Mouse (Mus musculus) brown adipose tissue, adult 24 weeks (tissue): ENCODE measurements at regions not wholly inside any gene's neighbourhood (a gene's known extent, or its start where the extent isn't known, plus 50 kb on each side); places are given as distances from the start of the nearest gene placed in this dataset.

ENCODE experiments used
- H3K27ac ChIP-seq: fragments of 200-500 bp; replicated peaks from 2 replicates; pipeline ENCODE4 v1.5.1; 2012; ENCODE audit warnings: low read depth, mild to moderate bottlenecking, low read length
- H3K4me1 ChIP-seq: fragments of 200-500 bp; 2 replicates; pipeline ENCODE4 v1.6.1; 2012; ENCODE audit warnings: low read length, mixed read lengths; ENCODE audit not compliant: control insufficient read depth, insufficient read depth, insufficient read length
- H3K4me3 ChIP-seq: fragments of 200-500 bp; 2 replicates; pipeline ENCODE4 v1.5.1; 2012; ENCODE audit warnings: low read depth, mild to moderate bottlenecking, low read length, moderate library complexity; ENCODE audit not compliant: insufficient read depth

DNA sequence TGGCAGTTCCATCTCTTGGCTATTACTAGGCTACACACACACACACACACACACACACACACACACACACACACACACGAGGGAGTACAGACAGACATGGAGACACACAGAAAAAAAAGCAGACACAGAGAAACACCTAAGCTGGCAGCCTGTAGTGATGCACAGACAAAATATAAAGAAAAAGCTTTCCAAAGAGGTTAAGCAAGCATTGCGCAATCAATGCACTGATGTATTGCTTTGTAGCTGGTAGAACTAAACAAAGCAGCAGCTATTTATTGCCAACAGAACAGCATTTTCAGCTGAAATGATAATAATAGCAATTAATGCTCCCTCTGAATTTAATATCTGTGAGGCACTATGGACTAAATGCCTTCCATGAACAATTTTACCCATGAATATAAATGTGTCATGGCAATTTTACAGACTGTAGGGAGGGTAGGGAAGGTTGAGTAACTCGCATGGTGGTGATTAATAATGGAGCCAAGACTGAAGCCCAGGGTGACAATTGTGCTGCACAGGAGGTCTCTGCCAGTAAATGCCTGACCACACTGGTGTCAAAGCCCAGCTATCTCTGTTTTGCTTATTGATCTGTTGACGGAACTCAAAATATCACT, 271.7 kb downstream of the Gm11361 start:
- Histone ChIP-seq H3K27ac (no peak overlapping the region), H3K4me3 (no peak overlapping the region), H3K4me1 (peaks cover 9% of the 10 kb centered on the region)

DNA sequence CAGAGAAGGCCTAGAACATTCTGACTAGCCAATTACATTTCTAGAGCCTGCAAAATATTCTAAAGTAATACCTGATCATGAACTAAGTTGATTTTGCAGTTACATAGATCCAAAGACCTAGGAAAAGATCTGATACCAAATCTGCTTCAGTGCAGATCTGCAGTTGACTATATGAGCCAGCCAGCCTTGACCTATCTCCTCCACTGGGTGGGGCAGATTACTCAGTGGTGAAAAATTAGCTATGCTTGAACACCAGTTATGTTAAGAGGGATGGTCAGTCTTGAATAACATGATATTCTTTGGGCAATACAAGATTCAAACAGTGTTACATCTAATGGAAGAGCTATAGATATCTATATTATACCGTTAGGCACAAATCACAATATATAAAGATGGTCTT, 269.0 kb downstream of the Gm11361 start:
- Histone ChIP-seq H3K4me1 (peaks cover under 1% of the 10 kb centered on the region; the same call in 1 of the 2 replicates), H3K4me3 (no peak overlapping the region), H3K27ac (no peak overlapping the region)

DNA sequence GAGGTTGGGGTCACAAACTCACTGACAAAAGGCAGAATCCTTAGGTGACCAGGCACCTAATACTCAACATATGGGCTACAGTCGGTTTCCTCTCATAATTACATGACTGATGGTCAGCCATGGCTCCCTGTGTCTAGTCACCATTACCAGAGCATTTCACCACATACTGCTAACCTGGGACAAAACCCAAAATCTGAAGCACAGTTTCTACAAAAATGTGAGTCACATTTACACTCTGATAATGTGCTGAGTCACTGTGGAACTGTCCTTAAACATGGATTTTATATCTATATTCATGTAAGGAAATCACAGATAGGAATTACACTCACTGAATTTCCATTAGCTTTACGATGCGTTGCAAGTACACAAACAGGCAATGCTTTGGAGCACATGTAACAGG, 267.1 kb downstream of the Gm11361 start:
- Histone ChIP-seq H3K4me3 (no peak overlapping the region), H3K4me1 (0 out of 2 replicates have a peak, but pooled peaks cover 7% of the 10 kb centered on the region), H3K27ac (no peak overlapping the region)

DNA sequence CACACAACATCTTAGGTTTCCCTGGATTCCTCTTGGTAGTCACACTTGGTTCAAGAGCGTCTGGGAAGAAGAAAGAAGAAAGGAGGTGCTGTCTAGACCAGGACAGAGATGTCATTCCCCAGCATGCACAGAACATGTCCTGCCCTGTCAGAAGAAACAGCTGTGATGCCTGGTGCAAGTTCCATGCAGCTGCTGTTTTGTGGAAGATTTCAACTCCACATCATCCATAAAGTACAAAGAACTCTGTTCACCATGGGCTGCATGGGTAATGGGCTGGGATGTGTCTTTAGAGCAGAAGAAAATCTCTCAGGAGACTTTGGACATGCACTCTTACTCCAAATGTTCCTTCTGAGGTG, 262.8 kb downstream of the Gm11361 start:
- H3K27ac ChIP-seq, result no peak overlapping the region
- H3K4me1 ChIP-seq, result 0 out of 2 replicates have a peak, but pooled peaks cover 7% of the 10 kb centered on the region
- no peak overlapping the region for H3K4me3 ChIP-seq

DNA sequence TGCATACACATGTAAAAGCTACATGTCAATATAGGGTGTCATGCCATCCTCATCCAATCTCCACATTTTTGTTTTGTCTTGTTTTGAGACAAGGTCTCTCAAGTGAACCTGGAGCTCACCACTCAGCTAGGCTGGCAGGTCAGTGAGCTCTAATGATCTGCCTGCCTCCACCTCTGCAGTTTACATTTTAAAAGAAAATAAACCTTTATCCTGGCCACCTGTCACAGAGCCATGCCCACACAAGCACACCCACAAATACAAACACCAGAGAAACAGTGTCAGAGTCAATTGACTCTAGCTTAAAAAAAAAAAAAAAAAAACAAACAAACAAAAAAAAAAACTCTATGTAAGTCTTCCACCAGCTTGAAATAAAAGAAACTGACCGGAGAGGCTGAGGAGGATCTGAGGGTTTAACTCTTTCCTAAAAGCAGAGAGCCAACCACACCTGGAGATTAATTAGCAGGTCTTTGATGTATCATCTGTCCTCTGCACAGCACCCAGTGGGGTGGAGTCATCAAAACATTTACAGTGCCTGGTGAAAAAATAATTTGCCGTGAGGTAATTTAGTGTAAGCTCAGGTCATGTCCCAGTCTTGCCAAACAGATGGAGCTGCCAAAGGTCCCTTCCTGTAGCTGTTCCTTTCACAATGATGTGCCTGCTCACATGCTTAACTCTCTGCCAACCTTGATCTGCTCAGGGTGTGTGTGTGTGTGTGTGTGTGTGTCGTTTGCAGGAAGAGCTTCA, 262.2 kb downstream of the Gm11361 start:
- Histone ChIP-seq H3K27ac (no peak overlapping the region), H3K4me1 (0 out of 2 replicates have a peak, but pooled peaks cover 7% of the 10 kb centered on the region), H3K4me3 (no peak overlapping the region)

DNA sequence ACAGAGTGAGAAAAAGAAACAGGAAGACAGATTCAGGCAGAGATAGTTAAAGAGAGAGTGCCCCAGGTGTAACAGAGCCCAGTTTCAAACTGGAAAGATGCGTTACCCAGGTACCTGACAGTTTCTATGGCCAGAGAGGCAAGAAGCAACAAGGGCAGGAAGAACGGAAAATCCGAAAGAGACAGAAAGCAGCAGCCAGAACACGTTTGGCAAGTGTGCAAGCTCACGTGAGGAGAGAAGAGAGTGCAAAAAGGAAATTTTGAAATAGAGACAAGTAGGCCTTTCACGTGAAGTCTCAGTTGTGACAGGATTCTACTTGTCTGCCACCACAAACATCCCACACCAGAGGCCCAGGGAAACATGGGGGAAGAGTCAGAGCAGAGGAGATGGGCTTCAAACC, 259.8 kb downstream of the Gm11361 start:
- Histone ChIP-seq H3K4me3 (no peak overlapping the region), H3K4me1 (peaks cover 12% of the 10 kb centered on the region), H3K27ac (no peak overlapping the region)

DNA sequence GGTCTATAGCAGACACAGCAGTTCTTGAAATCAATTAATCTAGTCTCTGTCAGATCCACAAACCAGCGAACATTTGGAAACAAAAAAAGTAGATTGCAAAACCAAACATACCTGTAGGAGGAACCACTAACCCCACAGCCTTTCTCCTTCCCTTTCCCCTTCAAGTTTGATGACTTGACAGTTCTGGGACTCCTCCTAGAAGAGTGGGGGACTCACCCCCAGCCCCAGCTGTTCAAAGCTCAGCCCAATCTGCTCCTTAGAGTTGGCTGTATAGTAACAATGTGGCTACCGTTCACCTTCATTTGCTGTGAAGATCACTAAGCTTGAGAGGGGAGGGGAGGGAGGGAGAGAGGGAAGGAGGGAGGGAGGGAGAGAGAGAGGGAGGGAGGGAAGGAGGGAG, 259.3 kb downstream of the Gm11361 start:
- peaks cover 12% of the 10 kb centered on the region for H3K4me1 ChIP-seq
- no peak overlapping the region for H3K27ac ChIP-seq
- no peak overlapping the region for H3K4me3 ChIP-seq

DNA sequence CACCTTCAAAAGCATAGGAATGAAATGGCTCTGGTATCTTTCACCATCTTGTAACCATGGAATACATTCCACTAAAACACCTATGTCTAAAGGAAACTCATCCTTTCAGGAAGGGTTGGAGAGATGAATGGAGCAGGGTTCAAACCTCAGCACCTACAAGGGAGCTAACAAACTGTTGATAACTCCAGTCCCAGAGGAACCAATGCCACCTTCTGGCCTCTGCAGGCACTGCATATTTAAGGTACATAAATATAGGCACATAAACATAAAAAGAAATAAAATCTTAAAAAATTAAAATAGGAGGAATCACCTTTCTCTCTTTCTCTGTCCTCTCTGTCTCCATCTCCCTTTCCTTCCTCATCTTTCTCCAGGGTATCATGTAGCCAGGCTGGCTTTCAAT, 256.9 kb downstream of the Gm11361 start:
- Histone ChIP-seq H3K27ac (no peak overlapping the region), H3K4me1 (peaks cover 7% of the 10 kb centered on the region), H3K4me3 (no peak overlapping the region)

DNA sequence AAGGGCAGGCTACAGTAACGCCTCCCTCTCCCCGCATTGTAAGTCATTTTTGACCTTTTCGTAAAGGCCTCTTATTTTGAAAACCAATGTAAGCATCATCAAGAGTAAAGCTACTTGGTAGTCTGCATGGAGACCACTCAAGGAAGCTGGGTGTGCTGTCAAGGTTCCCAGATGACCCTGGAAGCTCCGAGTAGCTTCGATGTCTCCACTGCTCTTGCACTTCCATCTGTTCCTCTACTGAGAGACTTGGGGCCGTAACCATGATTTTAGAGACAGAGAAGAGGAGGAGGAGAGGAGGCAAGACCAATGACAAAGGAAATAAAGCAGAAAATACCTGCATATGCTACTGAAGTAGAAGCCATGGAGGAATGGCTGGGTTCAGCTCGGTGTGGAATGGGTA, 256.0 kb downstream of the Gm11361 start:
- Histone ChIP-seq H3K27ac (peak overlapping the region; percentile 23; the same call in 1 of the 2 replicates), H3K4me3 (no peak overlapping the region), H3K4me1 (peaks cover 7% of the 10 kb centered on the region)

DNA sequence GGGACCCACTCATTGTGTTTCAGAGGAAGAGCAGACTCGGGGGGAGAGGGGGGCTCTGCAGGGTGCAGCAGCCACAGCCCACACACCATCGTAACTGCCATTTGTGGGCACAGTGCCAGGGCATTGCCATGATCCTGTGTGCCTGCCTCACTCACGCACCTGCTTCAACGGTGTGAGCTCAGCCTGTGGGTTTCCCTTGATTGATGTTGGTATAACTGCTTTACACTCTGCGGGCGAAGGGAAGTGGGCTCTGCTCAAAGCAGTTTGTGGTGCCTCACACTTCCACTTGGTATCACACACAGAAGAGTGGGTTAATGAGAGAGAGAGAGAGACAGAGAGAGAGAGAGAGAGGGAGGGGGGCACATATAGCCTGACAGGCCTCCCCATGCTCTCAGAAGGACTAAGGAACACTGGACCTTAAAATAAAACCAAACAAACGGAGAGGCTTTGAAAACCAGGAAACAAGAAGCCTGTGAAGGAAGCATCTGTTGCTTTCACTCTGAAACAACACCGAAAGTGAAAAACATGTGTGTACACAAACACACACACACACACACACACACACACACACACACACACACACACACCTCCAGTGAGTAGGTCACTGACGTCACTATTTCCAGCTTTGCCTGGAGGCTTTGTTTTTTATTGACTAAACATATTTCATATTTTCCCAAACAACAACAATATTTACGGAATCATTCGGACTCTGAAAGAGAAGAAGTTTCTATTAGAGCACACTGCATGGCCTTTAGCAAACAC, 255.4 kb downstream of the Gm11361 start:
- Histone ChIP-seq H3K27ac (peak overlapping the region; percentile 70), H3K4me1 (peaks cover 11% of the 10 kb centered on the region), H3K4me3 (no peak overlapping the region)

DNA sequence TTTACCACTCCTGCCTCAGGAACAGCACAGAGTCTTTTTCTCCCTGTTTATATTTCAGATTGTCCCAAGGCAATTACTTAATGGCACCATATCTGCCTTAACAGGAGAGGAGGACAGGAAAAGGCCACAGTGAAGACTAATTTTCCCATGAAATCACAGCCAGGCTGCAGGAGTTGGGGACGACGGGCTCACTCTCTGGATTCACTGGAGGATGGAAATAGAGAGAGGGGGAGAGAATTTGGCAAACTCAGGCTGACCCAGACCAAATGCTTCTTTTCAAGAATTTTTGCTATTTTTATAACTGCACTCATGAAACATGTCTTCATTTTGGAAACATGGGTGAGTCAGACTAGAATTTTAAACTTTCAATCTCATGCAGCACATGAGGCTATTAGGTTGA, 250.9 kb downstream of the Gm11361 start:
- Histone ChIP-seq H3K4me3 (no peak overlapping the region), H3K27ac (no peak overlapping the region), H3K4me1 (peaks cover 12% of the 10 kb centered on the region)

DNA sequence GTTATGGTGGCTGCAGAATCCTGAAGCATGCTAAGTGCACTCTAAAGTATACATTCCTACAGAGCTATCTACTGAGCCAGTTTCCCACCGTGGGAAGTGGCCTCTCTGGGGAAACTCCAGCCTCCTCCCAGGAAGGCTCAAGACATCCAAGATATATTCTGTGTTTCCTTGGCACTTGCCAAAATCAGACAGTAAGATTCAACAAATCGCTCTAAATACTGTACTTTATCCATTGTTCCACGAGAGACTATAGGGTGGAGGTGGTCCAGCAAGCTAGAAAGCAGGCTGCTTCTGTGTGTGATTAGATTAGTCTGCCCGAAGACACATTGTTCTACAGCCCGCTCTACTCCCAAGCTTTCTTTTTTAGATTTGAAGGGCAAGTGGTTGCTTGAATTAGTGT, 250.5 kb downstream of the Gm11361 start:
- no peak overlapping the region for H3K27ac ChIP-seq
- H3K4me3 ChIP-seq, result no peak overlapping the region
- H3K4me1 ChIP-seq, result peaks cover 12% of the 10 kb centered on the region

DNA sequence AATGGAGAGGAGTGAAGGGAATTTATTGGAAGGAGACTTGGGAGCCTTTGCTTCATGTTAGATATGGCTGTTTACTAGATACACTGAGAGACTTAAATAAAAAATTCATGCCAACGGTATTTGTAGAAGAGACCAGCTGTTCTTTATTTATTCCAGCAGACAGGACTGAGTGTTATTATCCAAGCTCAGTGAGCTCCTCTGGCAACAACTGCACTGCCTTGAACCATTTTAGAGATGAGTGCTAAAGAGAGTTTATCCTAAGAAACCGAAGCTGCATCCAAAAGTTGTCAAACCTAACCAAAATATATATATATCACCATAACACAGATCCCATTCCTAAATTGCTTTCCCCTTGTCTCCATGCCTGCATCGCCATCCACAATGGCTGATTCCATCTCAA, 247.0 kb downstream of the Gm11361 start:
- Histone ChIP-seq H3K4me3 (no peak overlapping the region), H3K27ac (no peak overlapping the region), H3K4me1 (peaks cover 6% of the 10 kb centered on the region; the same call in 1 of the 2 replicates)

DNA sequence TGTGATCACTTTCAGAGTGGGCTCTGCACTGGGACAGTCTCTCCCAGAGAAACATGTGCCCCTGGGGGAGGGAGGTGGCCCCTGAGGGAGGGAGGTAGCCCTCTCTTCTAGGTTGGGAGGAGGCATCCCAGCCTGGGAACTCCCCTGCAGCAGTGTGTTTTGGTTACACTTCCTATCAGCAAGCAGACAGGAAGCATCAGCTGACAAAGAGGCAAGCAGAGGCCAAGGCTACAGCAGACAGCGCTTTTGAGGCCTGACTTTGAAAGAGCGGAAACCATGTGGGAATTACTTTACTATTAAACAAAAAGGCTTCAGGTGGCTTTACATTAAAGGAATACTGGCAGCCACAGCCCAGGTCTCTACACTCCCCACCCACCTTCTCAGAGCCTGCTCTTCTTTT, 244.8 kb downstream of the Gm11361 start:
- Histone ChIP-seq H3K4me1 (no peaks in the 10 kb centered on the region; the same call in 1 of the 2 replicates), H3K4me3 (no peak overlapping the region), H3K27ac (no peak overlapping the region; the same call in 1 of the 2 replicates)

DNA sequence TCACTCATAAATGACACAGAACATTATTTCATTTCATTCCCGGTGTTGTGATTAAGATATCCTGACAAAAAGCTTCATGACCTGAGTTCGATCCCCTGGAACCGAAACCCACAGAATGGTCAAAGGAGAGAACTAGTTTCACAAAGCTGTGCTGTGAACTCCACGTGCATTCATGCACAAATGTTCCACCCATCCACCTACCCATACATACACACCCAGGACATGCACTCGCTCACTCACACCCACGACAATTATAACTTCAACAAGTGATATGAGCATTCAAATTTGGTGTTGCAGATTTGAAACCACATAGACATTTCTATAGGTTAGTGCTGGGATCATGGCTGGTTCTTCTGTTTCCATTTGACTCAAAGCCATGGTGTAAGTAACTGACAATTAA, 243.4 kb downstream of the Gm11361 start:
- no peaks in the 10 kb centered on the region; the same call in 1 of the 2 replicates for H3K4me1 ChIP-seq
- no peak overlapping the region for H3K4me3 ChIP-seq
- no peak overlapping the region for H3K27ac ChIP-seq
